Mouse (Mus musculus): ENCODE measurements around the gene Gm20815. TPM values are rescaled to one million over a fixed set of nuclear protein-coding genes. Genes with fewer than 3 reads are reported as not detected.

The Gm20815 gene
- not detected for polyA plus RNA-seq (2017; shearing (Covaris generic))

DNA sequence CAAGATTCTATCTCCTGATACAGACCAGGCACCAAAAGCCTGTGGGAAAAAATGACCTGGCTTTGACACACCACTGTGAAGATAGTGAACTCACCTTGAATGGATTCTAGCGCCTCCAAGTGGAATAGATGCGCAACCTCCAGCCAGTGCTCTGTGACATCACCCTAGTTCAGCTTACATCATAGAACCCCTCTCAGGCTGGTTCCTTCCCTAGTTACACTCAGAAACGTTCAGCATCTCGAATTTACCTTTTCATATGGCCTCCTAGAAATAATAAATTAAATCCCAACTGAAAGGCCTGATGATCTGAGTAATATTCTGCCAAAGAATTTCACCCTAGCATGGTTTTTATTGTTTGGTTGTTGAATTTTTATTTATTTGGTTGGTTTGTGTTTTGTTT, at the start of gene Gm20815:
Gm20815 (minus strand) TSS at position 101 of the 400 bp plus-strand sequence.

All from CD4-positive, CD25-positive, alpha-beta regulatory T cell (primary cell).